Mouse (Mus musculus) frontal cortex, postnatal 10 days (tissue): ENCODE results near the gene Cdcp2.
"Not testable (repeated sequence)": the region's sequence is repeated elsewhere in the genome, so short reads cannot be mapped to it uniquely, and the experiment has no call there.

Experiments used
- DNase-seq, 2 experiments: peaks; one replicate each; pipeline ENCODE4 v3.0.0; 2022; ENCODE audit warnings: low spot score in 2 of 2, mixed read lengths in 1 of 2

Cdcp2 gene

GRCm38 (mm10) chr4:107091696-107092095 is 5.0 kb upstream of the Cdcp2 start:
- DNase-seq = no peak

- DNase-seq = no peak
These were observed 2.1 kb upstream of the Cdcp2 start for GRCm38 (mm10) chr4:107094484-107095187.

GRCm38 (mm10) chr4:107096043-107096442 is 648 bp upstream of the Cdcp2 start:
- DNase-seq = no peak

GRCm38 (mm10) chr4:107097871-107098270 is 1.2 kb downstream of the Cdcp2 start:
- no peak for DNase-seq

- no peak for DNase-seq
These were observed 1.7 kb downstream of the Cdcp2 start for GRCm38 (mm10) chr4:107098375-107098774.

GRCm38 (mm10) chr4:107098791-107099525 is 2.3 kb downstream of the Cdcp2 start:
- no peak for DNase-seq

GRCm38 (mm10) chr4:107102220-107102619 is 5.5 kb downstream of the Cdcp2 start:
- DNase-seq = no peak

- no peak for DNase-seq
These were observed 10.1 kb downstream of the Cdcp2 start for GRCm38 (mm10) chr4:107106777-107107176.

GRCm38 (mm10) chr4:107108291-107108731 is 11.6 kb downstream of the Cdcp2 start:
- no peak for DNase-seq

GRCm38 (mm10) chr4:107109181-107109580 is 12.5 kb downstream of the Cdcp2 start:
- not testable (repeated sequence) for DNase-seq

- DNase-seq = no peak
These were observed 17.6 kb downstream of the Cdcp2 start for GRCm38 (mm10) chr4:107114278-107114677.

- no peak for DNase-seq
These were observed 21.2 kb downstream of the Cdcp2 start for GRCm38 (mm10) chr4:107117741-107118385.

- no peak for DNase-seq
These were observed 22.4 kb downstream of the Cdcp2 start for GRCm38 (mm10) chr4:107119056-107119455.

- no peak for DNase-seq
These were observed 24.0 kb downstream of the Cdcp2 start for GRCm38 (mm10) chr4:107120676-107121075.

GRCm38 (mm10) chr4:107121165-107121943 is 24.7 kb downstream of the Cdcp2 start:
- DNase-seq = peak in 1 of 2 experiments; percentile 33

- peak in 1 of 2 experiments; percentile 29 for DNase-seq
These were observed 27.7 kb downstream of the Cdcp2 start for GRCm38 (mm10) chr4:107124376-107124775.

GRCm38 (mm10) chr4:107125101-107125500 is 28.4 kb downstream of the Cdcp2 start:
- no peak for DNase-seq

GRCm38 (mm10) chr4:107126389-107126788 is 29.7 kb downstream of the Cdcp2 start:
- no peak for DNase-seq

GRCm38 (mm10) chr4:107126891-107127524 is 30.3 kb downstream of the Cdcp2 start:
- DNase-seq = no peak

- DNase-seq = no peak
These were observed 31.4 kb downstream of the Cdcp2 start for GRCm38 (mm10) chr4:107127901-107128669.
